Comparison of ENCODE assay signal across 8 mouse cellular contexts in genomic region chr19:38837171-38837641, GRCm38 (mm10). TPM values are rescaled to one million over a fixed set of nuclear protein-coding genes. Genes with fewer than 3 reads are reported as not detected.
A peak's percentile ranks its signal among the peaks of the same experiment; 100 is the strongest.
DNase-seq lines count a peak whose midpoint lies in the region; ATAC-seq lines count a peak whose summit lies in the region.

No protein-coding gene starts in this region.

- peak overlapping the region; percentile 88 for H3K4me3 ChIP-seq in embryonic facial prominence, embryonic 10.5 days
- H3K4me3 ChIP-seq in intestine, embryonic 16.5 days (ENCODE audit: low read length): peak overlapping the region; percentile 87
- H3K4me3 ChIP-seq in limb, embryonic 13.5 days: peak overlapping the region; percentile 81
- peak overlapping the region; percentile 85 for H3K4me3 ChIP-seq in midbrain, embryonic 12.5 days

- under 1% methylated on average over 54 of the region's 54 CpGs for WGBS in embryonic facial prominence, embryonic 10.5 days
- 2% methylated on average over 50 of the region's 54 CpGs for WGBS in intestine, embryonic 16.5 days
- under 1% methylated on average over 38 of the region's 54 CpGs for WGBS in limb, embryonic 13.5 days
- WGBS in midbrain, embryonic 12.5 days: under 1% methylated on average over 49 of the region's 54 CpGs

- peak overlapping the region; percentile 76 for H3K4me2 ChIP-seq in intestine, embryonic 16.5 days (ENCODE audit: low read depth, low read length)
- H3K4me2 ChIP-seq in limb, embryonic 13.5 days (replicated peaks): peak overlapping the region; percentile 71
- peak overlapping the region; percentile 59 for H3K4me2 ChIP-seq in midbrain, embryonic 12.5 days (replicated peaks)

- no peaks in the 10 kb centered on the region for H3K9me3 ChIP-seq in embryonic facial prominence, embryonic 10.5 days
- no peaks in the 10 kb centered on the region for H3K9me3 ChIP-seq in intestine, embryonic 16.5 days (ENCODE audit: control insufficient read depth, low read length)
- H3K9me3 ChIP-seq in limb, embryonic 13.5 days: no peaks in the 10 kb centered on the region
- no peaks in the 10 kb centered on the region for H3K9me3 ChIP-seq in midbrain, embryonic 12.5 days

- H3K27me3 ChIP-seq in embryonic facial prominence, embryonic 10.5 days (replicated peaks; ENCODE audit: low read depth, poor library complexity, severe bottlenecking): no peaks in the 10 kb centered on the region
- no peaks in the 10 kb centered on the region for H3K27me3 ChIP-seq in intestine, embryonic 16.5 days (replicated peaks; ENCODE audit: control insufficient read depth, insufficient read depth, low read length)
- no peaks in the 10 kb centered on the region for H3K27me3 ChIP-seq in limb, embryonic 13.5 days
- no peaks in the 10 kb centered on the region for H3K27me3 ChIP-seq in midbrain, embryonic 12.5 days

- DNase-seq in 3134 (ENCODE audit: extremely low read depth, insufficient read length, low spot score): peak; percentile 78
- DNase-seq in adrenal gland, adult 8-10 months: peak; percentile 53
- DNase-seq in embryonic facial prominence, embryonic 10.5 days (ENCODE audit: low spot score): peak; percentile 69
- peak; percentile 97 for DNase-seq in heart, adult 11 months
- peak; percentile 12 to 36 for DNase-seq in spleen, postnatal 14 days (ENCODE audit: low spot score in 2 of 2)

- H3K9ac ChIP-seq in intestine, embryonic 16.5 days (ENCODE audit: low read depth, low read length): peak overlapping the region; percentile 86
- peak overlapping the region; percentile 86 for H3K9ac ChIP-seq in limb, embryonic 13.5 days
- peak overlapping the region; percentile 82 for H3K9ac ChIP-seq in midbrain, embryonic 12.5 days (replicated peaks)

- H3K4me1 ChIP-seq in embryonic facial prominence, embryonic 10.5 days: peaks cover 17% of the 10 kb centered on the region; the same call in 1 of the 2 replicates
- H3K4me1 ChIP-seq in intestine, embryonic 16.5 days (ENCODE audit: control insufficient read depth, insufficient read depth, low read length): 0 out of 2 replicates have a peak, but pooled peaks cover 3% of the 10 kb centered on the region
- peaks cover 12% of the 10 kb centered on the region for H3K4me1 ChIP-seq in limb, embryonic 13.5 days
- H3K4me1 ChIP-seq in midbrain, embryonic 12.5 days: no peaks in the 10 kb centered on the region

- H3K36me3 ChIP-seq in embryonic facial prominence, embryonic 10.5 days (replicated peaks): 0 out of 2 replicates have a peak, but pooled peaks cover 4% of the 10 kb centered on the region
- no peaks in the 10 kb centered on the region for H3K36me3 ChIP-seq in intestine, embryonic 16.5 days (ENCODE audit: control insufficient read depth, insufficient read depth, low read length)
- no peaks in the 10 kb centered on the region for H3K36me3 ChIP-seq in limb, embryonic 13.5 days
- no peaks in the 10 kb centered on the region for H3K36me3 ChIP-seq in midbrain, embryonic 12.5 days

- peak; percentile 45 for ATAC-seq in intestine, embryonic 16.5 days
- peak; percentile 52 for ATAC-seq in limb, embryonic 13.5 days (ENCODE audit: low FRiP score, low read depth)
- ATAC-seq in midbrain, embryonic 12.5 days (ENCODE audit: low FRiP score, low read depth): peak; percentile 48

- peak overlapping the region; percentile 93 for H3K27ac ChIP-seq in embryonic facial prominence, embryonic 10.5 days (replicated peaks)
- peak overlapping the region; percentile 86 for H3K27ac ChIP-seq in intestine, embryonic 16.5 days (ENCODE audit: low read length)
- H3K27ac ChIP-seq in limb, embryonic 13.5 days: peak overlapping the region; percentile 87
- peak overlapping the region; percentile 85 for H3K27ac ChIP-seq in midbrain, embryonic 12.5 days (replicated peaks)

RNA-seq across cellular contexts. Expression of gene Tbc1d12, which starts 0.8 kb away (rescaled TPM):
- 10 to 100 TPM in 3 of 4 experiments, 1 to 10 TPM in 1; 9.0 to 12.1 (median 11.8) TPM for total RNA-seq in adrenal gland, adult 8-10 months (2022)
- polyA plus RNA-seq in embryonic facial prominence, embryonic 10.5 days (2016; fragmentation: Nextera tagmentation; extraction: Ambion mirVana): 1.6 and 2.1 TPM in 2 replicates
- 1.0 TPM in 2 replicates for polyA plus RNA-seq in intestine, embryonic 16.5 days (2015; fragmentation: Nextera tagmentation; extraction: Ambion mirVana)
- polyA plus RNA-seq in limb, embryonic 13.5 days (2015; fragmentation: Nextera tagmentation; extraction: Ambion mirVana): 3.1 and 3.3 TPM in 2 replicates
- polyA plus RNA-seq in midbrain, embryonic 12.5 days (2016; fragmentation: Nextera tagmentation; extraction: Ambion mirVana): 4.5 and 5.2 TPM in 2 replicates

RNA-seq across cellular contexts. Expression of gene Noc3l, which starts 18.2 kb away (rescaled TPM):
- 10 to 100 TPM; 15.2 to 20.5 (median 16.4) TPM for total RNA-seq in adrenal gland, adult 8-10 months (2022)
- polyA plus RNA-seq in embryonic facial prominence, embryonic 10.5 days (2016; fragmentation: Nextera tagmentation; extraction: Ambion mirVana): 11.1 and 12.7 TPM in 2 replicates
- 5.3 and 5.9 TPM in 2 replicates for polyA plus RNA-seq in intestine, embryonic 16.5 days (2015; fragmentation: Nextera tagmentation; extraction: Ambion mirVana)
- 8.4 and 8.9 TPM in 2 replicates for polyA plus RNA-seq in limb, embryonic 13.5 days (2015; fragmentation: Nextera tagmentation; extraction: Ambion mirVana)
- 8.7 and 9.6 TPM in 2 replicates for polyA plus RNA-seq in midbrain, embryonic 12.5 days (2016; fragmentation: Nextera tagmentation; extraction: Ambion mirVana)

Comparison
In these comparisons a context has a peak if more than half of its experiments do, and no peak if none do; other contexts are left out.
1. Peak in every context shown above with its lines: DNase-seq, ATAC-seq, H3K4me3 ChIP-seq and H3K27ac ChIP-seq.
2. DNase-seq: peak in every context shown above with its lines; median percentile 97 in heart, adult 11 months; 78 in 3134; 69 in embryonic facial prominence, embryonic 10.5 days; 53 in adrenal gland, adult 8-10 months; 24 in spleen, postnatal 14 days.